In genomic region chrX:72789558-72789871, GRCm38 (mm10) we compare ENCODE assay signal across 23 mouse cellular contexts. TPM values are rescaled to one million over a fixed set of nuclear protein-coding genes. Genes with fewer than 3 reads are reported as not detected.
DNase-seq lines count a peak whose midpoint lies in the region; ATAC-seq lines count a peak whose summit lies in the region.
"Had no signal": no experiment of that assay in that cellular context is flagged by ENCODE, and none has a peak within 500 bp of the region (broad histone marks: within the 10 kb centered on the region; RNA-seq: fewer than 3 reads in every experiment).

No protein-coding gene starts in this region.

- H3K9me3 ChIP-seq in neural tube, embryonic 15.5 days (replicated peaks): no peaks in the 10 kb centered on the region
- H3K9me3 ChIP-seq in midbrain, embryonic 14.5 days (ENCODE audit: control insufficient read depth, low read length): no peaks in the 10 kb centered on the region
- H3K9me3 ChIP-seq: liver, embryonic 12.5 days; megakaryocyte, embryonic 14.5 days had no signal

- H3K27me3 ChIP-seq in neural tube, embryonic 15.5 days (replicated peaks): no peaks in the 10 kb centered on the region
- H3K27me3 ChIP-seq in midbrain, embryonic 14.5 days (ENCODE audit: control insufficient read depth, insufficient read depth, low read length): no peaks in the 10 kb centered on the region
- H3K27me3 ChIP-seq: liver, embryonic 12.5 days had no signal

- H3K36me3 ChIP-seq in neural tube, embryonic 15.5 days: no peaks in the 10 kb centered on the region
- H3K36me3 ChIP-seq in midbrain, embryonic 14.5 days (ENCODE audit: control insufficient read depth, insufficient read depth, low read length): no peaks in the 10 kb centered on the region
- H3K36me3 ChIP-seq: liver, embryonic 12.5 days had no signal

- H3K9ac ChIP-seq in neural tube, embryonic 15.5 days (replicated peaks): no peak overlapping the region
- H3K9ac ChIP-seq in midbrain, embryonic 14.5 days (replicated peaks; ENCODE audit: low read length): no peak overlapping the region
- H3K9ac ChIP-seq: liver, embryonic 12.5 days; liver, postnatal 0 days had no signal

- peaks cover 5% of the 10 kb centered on the region; the same call in 1 of the 2 replicates for H3K4me1 ChIP-seq in neural tube, embryonic 15.5 days
- no peaks in the 10 kb centered on the region for H3K4me1 ChIP-seq in midbrain, embryonic 14.5 days (ENCODE audit: control insufficient read depth, insufficient read depth, low read length)
- H3K4me1 ChIP-seq: liver, embryonic 12.5 days; megakaryocyte, embryonic 14.5 days had no signal

- H3K27ac ChIP-seq in neural tube, embryonic 15.5 days (replicated peaks): 0 out of 2 replicates have a peak overlapping the region, but pooled peaks have one; percentile 56
- H3K27ac ChIP-seq in midbrain, embryonic 14.5 days (replicated peaks; ENCODE audit: low read depth, low read length): peak overlapping the region; percentile 81
- H3K27ac ChIP-seq: kidney, postnatal 0 days; liver, embryonic 12.5 days; stomach, postnatal 0 days had no signal

- no peak overlapping the region for H3K4me3 ChIP-seq in neural tube, embryonic 15.5 days (replicated peaks)
- no peak overlapping the region for H3K4me3 ChIP-seq in midbrain, embryonic 14.5 days (replicated peaks; ENCODE audit: low read depth, low read length)
- H3K4me3 ChIP-seq: liver, embryonic 12.5 days; megakaryocyte, embryonic 14.5 days had no signal

- no peak overlapping the region for H3K4me2 ChIP-seq in neural tube, embryonic 15.5 days
- no peak overlapping the region for H3K4me2 ChIP-seq in midbrain, embryonic 14.5 days (ENCODE audit: low read length)
- H3K4me2 ChIP-seq: liver, embryonic 12.5 days had no signal

- ATAC-seq in frontal cortex, adult (ENCODE audit: low TSS enrichment): 0 out of 2 replicates have a peak, but pooled peaks have one; percentile 9
- 0 out of 2 replicates have a peak, but pooled peaks have one; percentile 50 for ATAC-seq in neural tube, embryonic 15.5 days (ENCODE audit: low FRiP score)
- no peak; the same call in 1 of the 2 replicates for ATAC-seq in midbrain, embryonic 14.5 days (ENCODE audit: low FRiP score, low TSS enrichment)
- ATAC-seq: intestine, embryonic 16.5 days; liver, embryonic 12.5 days; liver, postnatal 0 days had no signal

- no peak for DNase-seq in frontal cortex, adult 2 months (ENCODE audit: extremely low spot score in 1 of 2, low spot score in 1 of 2)
- DNase-seq in neural tube, embryonic 10.5 days (ENCODE audit: extremely low spot score, low spot score): no peak
- DNase-seq in midbrain, embryonic 14.5 days: no peak
- no peak for DNase-seq in kidney, postnatal 14 days
- DNase-seq in lung, postnatal 10 days: no peak
- DNase-seq: adrenal gland, postnatal 25 days; B cell, adult 2 months; cerebellum, adult 11-12 months; gastrocnemius, postnatal 10 days; heart, postnatal 14 days; kidney, adult 8-10 months; layer of hippocampus, postnatal 36 days; liver, postnatal 0 days; lung, postnatal 4 days; thymus, adult 18-20 months; thymus, postnatal 25 days had no signal

RNA-seq across cellular contexts. Expression of gene Gabrq, which starts 35.5 kb away (rescaled TPM):
- 0.90 and 1.1 TPM in 2 replicates for polyA plus RNA-seq in frontal cortex, adult 2 months (2012; rRNA removed)
- polyA plus RNA-seq in neural tube, embryonic 15.5 days (2015; fragmentation: Nextera tagmentation; extraction: Ambion mirVana): 3.4 and 4.0 TPM in 2 replicates
- 3.2 and 4.1 TPM in 2 replicates for polyA plus RNA-seq in midbrain, embryonic 14.5 days (2014; fragmentation: Nextera tagmentation; extraction: Ambion mirVana)
- polyA plus RNA-seq: liver, embryonic 12.5 days; liver, postnatal 0 days had no signal
